Mouse (Mus musculus): ENCODE results near the gene Cirbp. TPM values are rescaled to one million over a fixed set of nuclear protein-coding genes. Genes with fewer than 3 reads are reported as not detected.

Gene Cirbp
- polyA plus RNA-seq, 1 experiment from 2014 or later, result 81.5 TPM

DNA sequence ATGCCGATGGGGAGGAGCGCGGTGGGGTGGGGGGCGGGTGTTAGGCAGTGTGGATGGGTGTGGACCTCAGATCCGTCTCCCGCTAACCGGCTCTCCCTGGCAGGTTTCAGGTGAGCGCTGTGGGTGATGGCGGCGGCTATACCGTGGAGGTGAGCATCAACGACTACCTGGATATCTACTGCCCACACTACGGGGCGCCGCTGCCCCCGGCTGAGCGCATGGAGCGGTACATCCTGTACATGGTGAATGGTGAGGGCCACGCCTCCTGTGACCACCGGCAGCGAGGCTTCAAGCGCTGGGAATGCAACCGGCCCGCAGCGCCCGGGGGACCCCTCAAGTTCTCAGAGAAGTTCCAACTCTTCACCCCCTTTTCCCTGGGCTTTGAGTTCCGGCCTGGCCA lies 20.9 kb downstream of the Cirbp start:
- Histone ChIP-seq H3K36me3 (ENCODE audit: control insufficient read depth, insufficient read depth, low read length) (peaks cover 7% of the 10 kb centered on the region; the same call in 1 of the 2 replicates), H3K9ac (ENCODE audit: low read length) (peak overlapping the region; percentile 36; the same call in 1 of the 2 replicates), H3K27ac (ENCODE audit: low read depth, low read length) (no peak overlapping the region), H3K9me3 (ENCODE audit: control insufficient read depth, low read length) (no peaks in the 10 kb centered on the region), H3K4me2 (peak overlapping the region; percentile 27), H3K4me3 (ENCODE audit: low read depth, low read length) (0 out of 2 replicates have a peak overlapping the region, but pooled peaks have one; percentile 9), H3K4me1 (ENCODE audit: control insufficient read depth, insufficient read depth, low read length) (peaks cover 44% of the 10 kb centered on the region), H3K27me3 (ENCODE audit: control insufficient read depth, insufficient read depth, low read length) (peaks cover 6% of the 10 kb centered on the region)
- DNase-seq (ENCODE audit: low spot score, missing footprints), result peak; percentile 80
- no peak for ATAC-seq (ENCODE audit: low FRiP score)
- WGBS, result 41% methylated on average over 27 of the region's 27 CpGs

DNA sequence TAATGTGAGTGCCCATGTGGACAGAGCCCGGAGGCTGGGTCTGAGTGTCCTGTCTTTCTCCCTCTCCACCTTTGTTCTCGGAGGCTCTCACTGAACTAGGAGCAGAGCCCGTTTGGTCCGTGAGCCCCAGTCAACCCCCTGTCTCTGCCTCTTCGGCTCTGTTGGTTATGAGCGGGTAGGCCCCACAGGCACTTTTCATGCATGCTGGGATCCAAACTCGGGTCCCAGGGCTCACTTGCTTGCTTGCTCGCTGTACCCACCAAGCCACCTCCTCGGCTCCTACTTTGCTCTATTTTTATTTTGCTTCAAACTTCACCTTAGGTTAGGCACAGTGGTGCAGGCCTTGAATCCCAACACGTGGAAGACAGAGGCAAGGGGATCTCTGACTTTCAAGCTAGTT lies 22.0 kb downstream of the Cirbp start:
- Histone ChIP-seq H3K27me3 (ENCODE audit: control insufficient read depth, insufficient read depth, low read length) (peaks cover 6% of the 10 kb centered on the region), H3K4me3 (ENCODE audit: low read depth, low read length) (no peak overlapping the region), H3K4me1 (ENCODE audit: control insufficient read depth, insufficient read depth, low read length) (peaks cover 44% of the 10 kb centered on the region), H3K9ac (ENCODE audit: low read length) (peak overlapping the region; percentile 31; the same call in 1 of the 2 replicates), H3K4me2 (no peak overlapping the region), H3K9me3 (ENCODE audit: control insufficient read depth, low read length) (no peaks in the 10 kb centered on the region), H3K36me3 (ENCODE audit: control insufficient read depth, insufficient read depth, low read length) (peaks cover 7% of the 10 kb centered on the region; the same call in 1 of the 2 replicates), H3K27ac (ENCODE audit: low read depth, low read length) (no peak overlapping the region)
- no peak for ATAC-seq (ENCODE audit: low FRiP score)
- WGBS, result 74% methylated on average over 10 of the region's 10 CpGs
- DNase-seq (ENCODE audit: low spot score, missing footprints), result peak; percentile 90

DNA sequence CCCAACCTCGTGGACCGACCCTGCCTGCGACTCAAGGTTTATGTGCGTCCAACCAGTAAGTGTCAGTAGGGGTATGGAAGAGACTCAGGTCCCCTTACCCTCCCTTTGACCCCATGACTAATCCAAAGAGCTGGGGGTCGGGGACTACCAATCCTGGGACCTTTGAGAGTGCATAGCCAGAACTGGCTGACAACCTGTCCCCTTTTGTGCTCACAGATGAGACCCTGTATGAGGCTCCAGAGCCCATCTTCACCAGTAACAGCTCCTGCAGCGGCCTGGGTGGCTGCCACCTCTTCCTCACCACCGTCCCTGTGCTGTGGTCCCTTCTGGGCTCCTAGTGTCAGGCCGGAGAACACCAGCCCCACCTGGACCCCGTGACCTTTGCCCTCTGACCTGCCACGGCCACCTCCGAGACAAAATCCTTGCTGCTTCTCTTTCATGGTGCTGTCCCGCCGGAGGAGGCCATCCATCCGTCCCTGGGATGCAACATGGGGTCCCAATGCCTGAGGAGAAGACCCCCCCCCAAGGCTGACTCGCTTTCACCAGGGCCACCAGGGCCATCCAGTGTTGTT lies 22.8 kb downstream of the Cirbp start:
- H3K4me1 ChIP-seq (ENCODE audit: control insufficient read depth, insufficient read depth, low read length), result peaks cover 47% of the 10 kb centered on the region
- peak overlapping the region; percentile 51; the same call in 1 of the 2 replicates for H3K27ac ChIP-seq (ENCODE audit: low read depth, low read length)
- ATAC-seq (ENCODE audit: low FRiP score) (no peak), DNase-seq (ENCODE audit: low spot score, missing footprints) (peak; percentile 92)
- peak overlapping the region; percentile 58 for H3K4me2 ChIP-seq
- H3K36me3 ChIP-seq (ENCODE audit: control insufficient read depth, insufficient read depth, low read length), result 0 out of 2 replicates have a peak, but pooled peaks cover 3% of the 10 kb centered on the region
- no peaks in the 10 kb centered on the region for H3K9me3 ChIP-seq (ENCODE audit: control insufficient read depth, low read length)
- peak overlapping the region; percentile 31 for H3K9ac ChIP-seq (ENCODE audit: low read length)
- WGBS, result 30% methylated on average over 15 of the region's 15 CpGs
- H3K27me3 ChIP-seq (ENCODE audit: control insufficient read depth, insufficient read depth, low read length), result peaks cover 10% of the 10 kb centered on the region
- H3K4me3 ChIP-seq (ENCODE audit: low read depth, low read length), result no peak overlapping the region

GRCm38 (mm10) chr10:80189999-80190398 lies 24.2 kb downstream of the Cirbp start:
- 0 out of 2 replicates have a peak, but pooled peaks cover 3% of the 10 kb centered on the region for H3K36me3 ChIP-seq (ENCODE audit: control insufficient read depth, insufficient read depth, low read length)
- peak; percentile 96 for DNase-seq (ENCODE audit: low spot score, missing footprints)
- H3K9ac ChIP-seq (ENCODE audit: low read length), result peak overlapping the region; percentile 80
- H3K4me1 ChIP-seq (ENCODE audit: control insufficient read depth, insufficient read depth, low read length), result peaks cover 60% of the 10 kb centered on the region
- whole genome bisulfite sequencing, result 4% methylated on average over 21 of the region's 21 CpGs
- peak; percentile 34; the same call in 1 of the 2 replicates for ATAC-seq (ENCODE audit: low FRiP score)
- H3K4me2 ChIP-seq, result peak overlapping the region; percentile 58
- peak overlapping the region; percentile 33 for H3K4me3 ChIP-seq (ENCODE audit: low read depth, low read length)
- peaks cover 10% of the 10 kb centered on the region for H3K27me3 ChIP-seq (ENCODE audit: control insufficient read depth, insufficient read depth, low read length)
- H3K27ac ChIP-seq (ENCODE audit: low read depth, low read length), result peak overlapping the region; percentile 95
- no peaks in the 10 kb centered on the region for H3K9me3 ChIP-seq (ENCODE audit: control insufficient read depth, low read length)

- Histone ChIP-seq H3K9me3 (ENCODE audit: control insufficient read depth, low read length) (no peaks in the 10 kb centered on the region), H3K36me3 (ENCODE audit: control insufficient read depth, insufficient read depth, low read length) (0 out of 2 replicates have a peak, but pooled peaks cover 3% of the 10 kb centered on the region), H3K27me3 (ENCODE audit: control insufficient read depth, insufficient read depth, low read length) (peaks cover 10% of the 10 kb centered on the region), H3K4me2 (peak overlapping the region; percentile 58), H3K4me3 (ENCODE audit: low read depth, low read length) (peak overlapping the region; percentile 33), H3K9ac (ENCODE audit: low read length) (peak overlapping the region; percentile 80), H3K4me1 (ENCODE audit: control insufficient read depth, insufficient read depth, low read length) (peaks cover 59% of the 10 kb centered on the region), H3K27ac (ENCODE audit: low read depth, low read length) (peak overlapping the region; percentile 95)
- peak; percentile 97 for DNase-seq (ENCODE audit: low spot score, missing footprints)
- under 1% methylated on average over 48 of the region's 48 CpGs for WGBS
- peak; percentile 65 for ATAC-seq (ENCODE audit: low FRiP score)
Measured at GRCm38 (mm10) chr10:80190491-80191051, 24.8 kb downstream of the Cirbp start.

- ATAC-seq (ENCODE audit: low FRiP score) (no peak), DNase-seq (ENCODE audit: low spot score, missing footprints) (peak; percentile 82)
- H3K9me3 ChIP-seq (ENCODE audit: control insufficient read depth, low read length), result no peaks in the 10 kb centered on the region
- H3K36me3 ChIP-seq (ENCODE audit: control insufficient read depth, insufficient read depth, low read length), result no peaks in the 10 kb centered on the region
- WGBS, result 34% methylated on average over 6 of the region's 6 CpGs
- H3K4me1 ChIP-seq (ENCODE audit: control insufficient read depth, insufficient read depth, low read length), result peaks cover 65% of the 10 kb centered on the region
- peak overlapping the region; percentile 93 for H3K27ac ChIP-seq (ENCODE audit: low read depth, low read length)
- H3K4me2 ChIP-seq, result no peak overlapping the region; the same call in 1 of the 2 replicates
- peaks cover 4% of the 10 kb centered on the region for H3K27me3 ChIP-seq (ENCODE audit: control insufficient read depth, insufficient read depth, low read length)
- H3K9ac ChIP-seq (ENCODE audit: low read length), result peak overlapping the region; percentile 59
- H3K4me3 ChIP-seq (ENCODE audit: low read depth, low read length), result no peak overlapping the region
Measured at GRCm38 (mm10) chr10:80193976-80194375, 28.2 kb downstream of the Cirbp start.

DNA sequence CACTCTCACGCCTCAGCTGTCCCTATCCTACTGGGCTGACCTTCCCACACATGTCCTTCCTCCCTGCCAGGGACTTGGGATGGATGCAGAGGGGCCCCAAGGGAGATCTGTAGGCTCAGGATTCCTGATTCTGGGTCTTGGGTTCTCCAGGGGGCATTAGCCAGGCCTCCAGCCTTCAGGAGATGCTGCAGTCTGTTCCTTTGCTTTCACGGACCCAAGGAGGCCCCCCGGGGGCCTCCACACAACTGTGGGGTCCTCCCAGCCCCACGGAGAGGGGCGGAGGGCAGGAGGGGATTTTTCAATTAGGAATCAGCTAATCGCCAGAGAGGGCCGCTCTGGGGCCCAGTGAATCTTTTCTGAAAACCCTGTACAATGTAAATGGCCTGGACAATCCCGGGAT lies 28.7 kb downstream of the Cirbp start:
- Histone ChIP-seq H3K9me3 (ENCODE audit: control insufficient read depth, low read length) (no peaks in the 10 kb centered on the region), H3K4me2 (peak overlapping the region; percentile 20; the same call in 1 of the 2 replicates), H3K4me1 (ENCODE audit: control insufficient read depth, insufficient read depth, low read length) (peaks cover 60% of the 10 kb centered on the region), H3K27ac (ENCODE audit: low read depth, low read length) (peak overlapping the region; percentile 93), H3K9ac (ENCODE audit: low read length) (peak overlapping the region; percentile 59), H3K36me3 (ENCODE audit: control insufficient read depth, insufficient read depth, low read length) (no peaks in the 10 kb centered on the region), H3K27me3 (ENCODE audit: control insufficient read depth, insufficient read depth, low read length) (peaks cover 4% of the 10 kb centered on the region), H3K4me3 (ENCODE audit: low read depth, low read length) (no peak overlapping the region)
- DNase-seq (ENCODE audit: low spot score, missing footprints) (peak; percentile 94), ATAC-seq (ENCODE audit: low FRiP score) (0 out of 2 replicates have a peak, but pooled peaks have one; percentile 2)
- WGBS, result 16% methylated on average over 8 of the region's 8 CpGs

GRCm38 (mm10) chr10:80196167-80196566 lies 30.4 kb downstream of the Cirbp start:
- Histone ChIP-seq H3K27me3 (ENCODE audit: control insufficient read depth, insufficient read depth, low read length) (peaks cover 4% of the 10 kb centered on the region; the same call in 1 of the 2 replicates), H3K9ac (ENCODE audit: low read length) (no peak overlapping the region; the same call in 1 of the 2 replicates), H3K36me3 (ENCODE audit: control insufficient read depth, insufficient read depth, low read length) (no peaks in the 10 kb centered on the region), H3K4me3 (ENCODE audit: low read depth, low read length) (no peak overlapping the region), H3K27ac (ENCODE audit: low read depth, low read length) (peak overlapping the region; percentile 53), H3K4me2 (0 out of 2 replicates have a peak overlapping the region, but pooled peaks have one; percentile 0), H3K9me3 (ENCODE audit: control insufficient read depth, low read length) (no peaks in the 10 kb centered on the region), H3K4me1 (ENCODE audit: control insufficient read depth, insufficient read depth, low read length) (peaks cover 51% of the 10 kb centered on the region)
- DNase-seq (ENCODE audit: low spot score, missing footprints), result no peak
- WGBS, result 74% methylated on average over 1 of the region's 1 CpGs
- no peak for ATAC-seq (ENCODE audit: low FRiP score)

Measured in midbrain, embryonic 11.5 days (tissue).